Mouse (Mus musculus): Measurements from ENCODE around the gene Grik2. TPM values are rescaled to one million over a fixed set of nuclear protein-coding genes. Genes with fewer than 3 reads are reported as not detected.
A peak's percentile ranks its signal among the peaks of the same experiment; 100 is the strongest.

The Grik2 gene
- polyA plus RNA-seq, 1 experiment: not detected

DNA sequence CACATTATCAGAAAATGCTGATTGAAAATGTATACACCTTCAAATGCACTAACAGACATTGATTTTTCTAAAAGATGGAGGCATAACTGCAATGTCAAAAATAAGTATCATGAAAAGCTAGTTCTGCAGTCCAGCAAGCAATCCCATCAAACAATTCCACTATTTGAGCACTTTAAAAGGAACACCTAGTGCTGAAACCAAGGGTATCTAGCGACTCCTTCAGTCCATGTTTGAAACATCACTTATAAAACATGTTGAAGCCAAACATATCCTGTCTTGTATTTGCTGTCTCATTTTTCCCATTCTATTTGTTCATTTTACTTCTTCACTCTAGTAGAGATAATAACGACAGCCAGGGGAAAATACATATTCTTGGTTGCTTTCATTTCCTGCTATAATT, 3.7 kb downstream of the Grik2 start:
- Histone ChIP-seq H3K4me3 (ENCODE audit: insufficient read depth, low read length) (no peak overlapping the region), H3K27ac (ENCODE audit: insufficient read depth, low read depth, low read length) (no peak overlapping the region), H3K4me1 (ENCODE audit: control insufficient read depth, insufficient read depth, low read length) (no peaks in the 10 kb centered on the region)
- TF ChIP-seq CTCF (IDR thresholded peaks at IDR 0.05; ENCODE audit: low read depth, low read length) (no peak), POLR2A (IDR thresholded peaks at IDR 0.05; ENCODE audit: borderline replicate concordance, low read depth, low read length) (no peak)

DNA sequence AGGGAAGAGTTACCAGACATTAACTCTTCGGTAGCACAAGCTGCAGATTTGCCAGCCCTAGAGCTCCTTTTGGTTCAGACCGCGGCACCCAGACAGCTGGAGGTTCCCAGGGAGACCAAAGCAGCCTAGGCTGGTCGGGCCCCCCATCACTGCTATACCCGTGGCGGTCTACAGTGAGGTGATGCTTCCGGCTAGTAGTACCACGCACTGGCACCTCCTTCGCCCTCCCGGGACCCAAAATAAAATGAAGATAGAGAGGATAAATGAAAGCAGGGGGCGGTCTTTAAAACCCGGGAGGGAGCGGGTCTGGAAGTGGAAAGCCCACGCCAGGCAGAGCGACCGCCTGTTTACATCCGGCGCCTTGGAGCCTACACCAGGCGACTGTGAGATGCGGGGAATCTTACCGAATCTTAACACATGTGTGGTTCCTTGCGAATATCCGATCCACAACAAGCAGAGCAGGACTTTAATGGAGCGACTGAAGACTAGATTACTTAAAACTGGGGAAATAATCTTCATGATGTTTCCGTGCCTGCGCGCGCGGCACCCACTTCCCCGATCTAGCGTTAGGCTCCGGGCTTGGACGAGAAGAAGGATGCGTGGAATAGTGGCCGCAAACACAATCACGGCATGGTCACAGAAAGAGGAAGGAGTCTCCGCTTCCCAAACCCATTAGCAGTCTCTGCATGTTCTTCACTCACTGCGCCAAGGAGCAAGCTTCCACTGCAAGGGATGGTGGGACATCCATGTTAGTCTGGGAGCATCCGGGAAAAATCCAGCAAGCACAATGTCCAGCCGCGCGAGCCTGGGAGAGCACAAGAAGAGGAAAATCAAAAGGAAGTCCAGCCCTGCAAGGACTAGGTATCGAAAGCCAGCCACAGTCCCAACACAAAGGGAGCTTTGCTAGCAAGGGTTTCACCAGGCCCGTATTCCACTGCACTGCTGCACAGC, 5.5 kb downstream of the Grik2 start:
- Histone ChIP-seq H3K27ac (ENCODE audit: insufficient read depth, low read depth, low read length) (no peak overlapping the region), H3K4me1 (ENCODE audit: control insufficient read depth, insufficient read depth, low read length) (no peaks in the 10 kb centered on the region), H3K4me3 (ENCODE audit: insufficient read depth, low read length) (0 out of 2 replicates have a peak overlapping the region, but pooled peaks have one; percentile 5)
- no peak for TF ChIP-seq POLR2A (IDR thresholded peaks at IDR 0.05; ENCODE audit: borderline replicate concordance, low read depth, low read length)
- no peak for TF ChIP-seq CTCF (IDR thresholded peaks at IDR 0.05; ENCODE audit: low read depth, low read length)

DNA sequence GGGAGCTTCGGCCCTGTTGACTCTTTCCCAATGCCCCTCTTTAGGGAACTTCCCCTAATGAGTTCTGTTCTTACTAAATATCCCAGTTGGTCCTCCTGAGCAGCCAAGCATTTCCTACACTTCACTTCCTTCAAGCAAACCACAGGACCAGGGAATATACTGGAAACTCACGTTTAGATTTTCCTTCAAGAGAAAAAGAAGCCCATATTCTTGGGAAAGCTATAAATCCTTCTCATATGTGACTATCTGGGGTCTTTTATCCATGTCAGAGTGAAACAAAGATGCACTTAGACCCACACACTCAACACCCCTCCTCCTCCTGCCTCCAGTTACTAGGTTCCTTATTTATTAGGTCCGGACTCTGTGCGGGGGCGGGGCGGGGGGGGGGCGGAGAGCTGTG, 6.5 kb downstream of the Grik2 start:
- Histone ChIP-seq H3K4me1 (ENCODE audit: control insufficient read depth, insufficient read depth, low read length) (no peaks in the 10 kb centered on the region), H3K27ac (ENCODE audit: insufficient read depth, low read depth, low read length) (no peak overlapping the region), H3K4me3 (ENCODE audit: insufficient read depth, low read length) (no peak overlapping the region)
- no peak for TF ChIP-seq CTCF (IDR thresholded peaks at IDR 0.05; ENCODE audit: low read depth, low read length)
- TF ChIP-seq POLR2A (IDR thresholded peaks at IDR 0.05; ENCODE audit: borderline replicate concordance, low read depth, low read length): no peak

DNA sequence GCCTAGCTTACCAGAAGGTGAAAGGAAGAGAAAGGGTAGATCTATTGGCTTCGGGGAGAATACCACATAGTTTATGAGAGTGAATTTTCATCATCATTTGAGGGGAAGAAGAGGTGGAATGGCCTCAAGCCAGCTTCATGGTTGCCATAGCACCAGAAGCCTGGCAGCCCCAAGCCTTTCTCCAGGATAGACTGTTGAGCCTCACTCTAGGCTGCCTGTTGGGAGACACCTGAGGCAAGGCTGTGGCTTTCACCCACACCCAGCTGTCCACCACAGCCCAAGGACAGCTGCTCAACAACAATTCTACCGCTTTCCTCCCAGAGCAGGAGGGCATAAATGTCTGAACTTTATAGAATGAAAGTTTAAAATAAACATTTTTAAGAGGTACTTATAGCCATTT, 8.1 kb downstream of the Grik2 start:
- Histone ChIP-seq H3K4me1 (ENCODE audit: control insufficient read depth, insufficient read depth, low read length) (no peaks in the 10 kb centered on the region), H3K4me3 (ENCODE audit: insufficient read depth, low read length) (no peak overlapping the region), H3K27ac (ENCODE audit: insufficient read depth, low read depth, low read length) (no peak overlapping the region)
- TF ChIP-seq POLR2A (IDR thresholded peaks at IDR 0.05; ENCODE audit: borderline replicate concordance, low read depth, low read length): no peak

DNA sequence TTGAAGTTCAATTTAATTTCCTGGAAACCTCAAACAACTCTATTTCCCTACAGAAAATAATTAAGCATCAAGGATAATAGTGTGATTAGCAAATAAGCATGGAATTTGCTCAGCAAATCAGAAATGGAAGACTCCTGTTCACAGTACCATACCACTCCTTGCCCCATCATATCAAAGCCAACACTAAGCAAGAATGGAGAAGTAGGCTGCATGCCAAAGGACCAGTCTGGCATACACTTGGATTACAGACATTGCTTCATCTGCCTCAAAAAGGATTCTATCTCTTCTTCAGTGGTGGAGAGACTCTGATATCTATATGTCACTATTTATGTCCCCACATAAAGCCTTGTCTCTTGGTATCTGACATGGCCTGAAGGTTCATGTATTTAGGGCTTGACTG, 19.7 kb downstream of the Grik2 start:
- Histone ChIP-seq H3K4me1 (ENCODE audit: control insufficient read depth, insufficient read depth, low read length) (no peaks in the 10 kb centered on the region), H3K27ac (ENCODE audit: insufficient read depth, low read depth, low read length) (no peak overlapping the region), H3K4me3 (ENCODE audit: insufficient read depth, low read length) (no peak overlapping the region)
- TF ChIP-seq CTCF (IDR thresholded peaks at IDR 0.05; ENCODE audit: low read depth, low read length) (no peak), POLR2A (IDR thresholded peaks at IDR 0.05; ENCODE audit: borderline replicate concordance, low read depth, low read length) (no peak)

DNA sequence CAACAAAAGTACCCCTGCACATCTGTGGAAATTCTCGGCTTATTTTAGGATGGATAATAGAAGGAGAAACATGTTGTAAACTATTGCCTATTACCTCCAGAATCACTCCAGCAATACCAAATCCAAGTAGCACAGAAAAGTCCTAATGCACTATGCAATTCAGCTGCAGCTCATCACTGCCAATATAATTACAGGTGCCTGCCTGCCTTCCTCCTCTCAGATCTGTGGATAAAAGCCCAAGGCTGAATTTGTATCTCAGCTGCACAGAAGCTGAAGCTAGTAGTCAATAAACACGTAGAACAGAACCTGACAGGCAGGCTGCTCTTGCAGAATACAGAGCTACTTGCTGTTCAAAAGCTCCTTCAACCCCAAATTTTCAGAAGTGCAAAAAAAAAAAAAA, 21.0 kb downstream of the Grik2 start:
- Histone ChIP-seq H3K4me3 (ENCODE audit: insufficient read depth, low read length) (no peak overlapping the region), H3K4me1 (ENCODE audit: control insufficient read depth, insufficient read depth, low read length) (no peaks in the 10 kb centered on the region), H3K27ac (ENCODE audit: insufficient read depth, low read depth, low read length) (no peak overlapping the region)
- TF ChIP-seq POLR2A (IDR thresholded peaks at IDR 0.05; ENCODE audit: borderline replicate concordance, low read depth, low read length) (no peak), CTCF (IDR thresholded peaks at IDR 0.05; ENCODE audit: low read depth, low read length) (no peak)

DNA sequence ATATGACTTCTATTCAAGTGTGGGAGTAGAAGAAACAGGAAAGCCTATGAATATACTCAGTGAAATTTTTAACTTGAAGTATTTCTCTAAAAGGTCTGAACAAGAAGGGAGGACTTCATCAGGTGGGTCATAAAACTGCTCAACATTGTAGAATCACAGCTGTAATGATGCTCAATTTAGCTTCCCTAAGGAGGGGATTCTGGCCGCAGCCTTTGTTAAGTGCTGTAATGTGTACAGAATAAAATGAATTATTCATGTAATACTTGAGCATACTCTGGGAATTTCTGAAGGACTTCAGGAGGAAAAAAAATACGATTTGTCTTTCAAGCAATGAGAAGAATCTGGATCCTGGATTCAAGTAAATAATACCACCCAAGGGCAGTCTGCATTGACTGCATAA, 26.0 kb downstream of the Grik2 start:
- no peaks in the 10 kb centered on the region for H3K4me1 ChIP-seq (ENCODE audit: control insufficient read depth, insufficient read depth, low read length)
- no peak overlapping the region for H3K27ac ChIP-seq (ENCODE audit: insufficient read depth, low read depth, low read length)
- TF ChIP-seq POLR2A (IDR thresholded peaks at IDR 0.05; ENCODE audit: borderline replicate concordance, low read depth, low read length) (no peak), CTCF (IDR thresholded peaks at IDR 0.05; ENCODE audit: low read depth, low read length) (no peak)
- H3K4me3 ChIP-seq (ENCODE audit: insufficient read depth, low read length): no peak overlapping the region

DNA sequence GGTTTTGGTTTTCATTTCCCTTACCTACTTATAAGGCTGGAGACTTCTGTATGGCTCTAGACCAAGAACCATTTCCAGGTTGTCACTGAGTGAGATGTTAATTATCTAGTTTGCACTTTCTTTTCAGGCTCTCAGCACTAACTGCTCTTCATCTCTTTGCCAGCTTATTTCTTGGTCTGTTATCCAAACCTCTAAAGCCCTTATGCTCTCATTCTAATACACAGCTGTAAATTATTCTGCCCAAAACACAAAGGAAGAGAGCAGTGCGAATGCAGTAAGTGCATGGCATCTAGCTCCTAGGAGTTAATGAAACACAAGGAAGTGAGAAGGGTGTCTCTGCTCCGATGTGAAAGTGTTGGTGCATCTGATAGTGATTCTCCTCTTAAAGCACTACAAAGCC, 36.8 kb downstream of the Grik2 start:
- no peak overlapping the region for H3K27ac ChIP-seq (ENCODE audit: insufficient read depth, low read depth, low read length)
- TF ChIP-seq POLR2A (IDR thresholded peaks at IDR 0.05; ENCODE audit: borderline replicate concordance, low read depth, low read length): no peak
- no peak for TF ChIP-seq CTCF (IDR thresholded peaks at IDR 0.05; ENCODE audit: low read depth, low read length)
- no peak overlapping the region for H3K4me3 ChIP-seq (ENCODE audit: insufficient read depth, low read length)
- no peaks in the 10 kb centered on the region for H3K4me1 ChIP-seq (ENCODE audit: control insufficient read depth, insufficient read depth, low read length)

DNA sequence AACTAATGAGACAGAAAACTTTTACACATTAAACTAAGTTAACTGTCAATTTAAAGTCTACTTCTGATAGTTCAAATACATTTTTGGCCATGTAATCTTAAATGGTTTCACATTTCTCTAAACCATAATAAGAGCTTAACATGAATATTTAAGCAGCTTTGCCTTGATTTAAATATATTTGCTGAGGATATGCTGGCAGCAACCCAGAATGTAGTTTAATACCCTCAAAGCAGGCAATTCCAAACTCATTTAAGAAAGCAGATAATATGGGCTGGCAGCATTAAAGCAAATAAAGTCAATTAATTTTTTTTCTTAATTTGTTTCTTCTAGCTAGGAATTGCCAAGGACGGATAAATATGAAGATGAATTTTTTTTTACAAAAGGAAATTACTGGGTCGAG, 56.7 kb downstream of the Grik2 start:
- no peak overlapping the region for H3K4me3 ChIP-seq (ENCODE audit: insufficient read depth, low read length)
- no peak for TF ChIP-seq CTCF (IDR thresholded peaks at IDR 0.05; ENCODE audit: low read depth, low read length)
- no peak for TF ChIP-seq POLR2A (IDR thresholded peaks at IDR 0.05; ENCODE audit: borderline replicate concordance, low read depth, low read length)
- H3K27ac ChIP-seq (ENCODE audit: insufficient read depth, low read depth, low read length): no peak overlapping the region

DNA sequence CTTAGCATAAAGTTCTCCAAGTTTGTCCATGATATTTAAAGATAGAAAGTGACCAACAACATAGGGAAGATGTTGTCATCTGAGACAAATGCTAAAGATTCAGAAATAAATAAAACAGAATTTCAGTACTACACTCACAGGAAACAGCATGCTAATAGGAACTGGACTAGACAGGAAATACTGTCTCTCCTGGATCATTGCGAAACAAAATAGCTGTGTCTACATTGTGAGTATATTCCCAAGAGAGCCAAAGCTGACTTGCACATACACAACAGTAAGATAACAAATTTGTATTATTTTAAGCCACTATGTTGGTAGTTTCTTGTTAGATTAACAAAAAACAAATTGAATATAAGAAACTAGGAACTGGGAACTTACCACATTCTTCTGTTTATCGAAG, 64.9 kb downstream of the Grik2 start:
- Histone ChIP-seq H3K4me3 (ENCODE audit: insufficient read depth, low read length) (no peak overlapping the region), H3K27ac (ENCODE audit: insufficient read depth, low read depth, low read length) (no peak overlapping the region), H3K4me1 (ENCODE audit: control insufficient read depth, insufficient read depth, low read length) (no peaks in the 10 kb centered on the region)
- no peak for TF ChIP-seq POLR2A (IDR thresholded peaks at IDR 0.05; ENCODE audit: borderline replicate concordance, low read depth, low read length)
- TF ChIP-seq CTCF (IDR thresholded peaks at IDR 0.05; ENCODE audit: low read depth, low read length): no peak

More for the DNA sequence above, 56.7 kb downstream of the Grik2 start:
- H3K4me1 ChIP-seq (ENCODE audit: control insufficient read depth, insufficient read depth, low read length): no peaks in the 10 kb centered on the region

All from bone marrow macrophage, adult 2 months (primary cell).